Mouse (Mus musculus): ENCODE data around the gene H2-M10.3. TPM values are rescaled to one million over a fixed set of nuclear protein-coding genes. Genes with fewer than 3 reads are reported as not detected.
"Not testable (repeated sequence)": the region's sequence is repeated elsewhere in the genome, so short reads cannot be mapped to it uniquely, and the experiment has no call there.

The H2-M10.3 gene
- total and polyA plus RNA-seq, 2 experiments = not detected

- not testable (repeated sequence) for H3K36me3 ChIP-seq (ENCODE audit: control insufficient read depth, insufficient read depth, low read length); H3K4me3 ChIP-seq (ENCODE audit: insufficient read depth, low read depth, low read length); H3K79me2 ChIP-seq (ENCODE audit: control insufficient read depth, insufficient read depth, low read length); H3K4me1 ChIP-seq (ENCODE audit: control insufficient read depth, insufficient read depth, low read length); H3K9ac ChIP-seq (ENCODE audit: low read depth, low read length); H3K27ac ChIP-seq (replicated peaks; ENCODE audit: insufficient read depth, low read depth, low read length); H3K27me3 ChIP-seq (ENCODE audit: control insufficient read depth, insufficient read depth, low read length)
- peak; percentile 14 for DNase-seq (ENCODE audit: extremely low read depth, low read depth, low spot score)
- TF ChIP-seq CTCF (IDR thresholded peaks at IDR 0.05; ENCODE audit: low read depth, low read length) = peak; percentile 45; the same call in 1 of the 2 replicates
These were observed 10.7 kb downstream of the H2-M10.3 start for GRCm38 (mm10) chr17:36357512-36357911.

- TF ChIP-seq POLR2A (IDR thresholded peaks at IDR 0.05; ENCODE audit: extremely low read depth, insufficient read depth, low read length) (no peak), CTCF (IDR thresholded peaks at IDR 0.05; ENCODE audit: low read depth, low read length) (no peak)
- no peak for DNase-seq (ENCODE audit: extremely low read depth, low read depth, low spot score)
- no peaks in the 10 kb centered on the region for H3K4me1 ChIP-seq (ENCODE audit: control insufficient read depth, insufficient read depth, low read length)
- peaks cover 2% of the 10 kb centered on the region; the same call in 1 of the 2 replicates for H3K27me3 ChIP-seq (ENCODE audit: control insufficient read depth, insufficient read depth, low read length)
- no peak overlapping the region for H3K4me3 ChIP-seq (ENCODE audit: insufficient read depth, low read depth, low read length)
- 37% methylated on average over 3 of the region's 3 CpGs for WGBS
- H3K9ac ChIP-seq (ENCODE audit: low read depth, low read length) = no peak overlapping the region
- no peaks in the 10 kb centered on the region for H3K79me2 ChIP-seq (ENCODE audit: control insufficient read depth, insufficient read depth, low read length)
- H3K27ac ChIP-seq (replicated peaks; ENCODE audit: insufficient read depth, low read depth, low read length) = no peak overlapping the region
- H3K36me3 ChIP-seq (ENCODE audit: control insufficient read depth, insufficient read depth, low read length) = no peaks in the 10 kb centered on the region
These were observed 12.5 kb downstream of the H2-M10.3 start for GRCm38 (mm10) chr17:36355763-36356162.

GRCm38 (mm10) chr17:36355343-36355742 is 12.9 kb downstream of the H2-M10.3 start:
- H3K36me3 ChIP-seq (ENCODE audit: control insufficient read depth, insufficient read depth, low read length); H3K4me3 ChIP-seq (ENCODE audit: insufficient read depth, low read depth, low read length); H3K27ac ChIP-seq (replicated peaks; ENCODE audit: insufficient read depth, low read depth, low read length); H3K79me2 ChIP-seq (ENCODE audit: control insufficient read depth, insufficient read depth, low read length); H3K4me1 ChIP-seq (ENCODE audit: control insufficient read depth, insufficient read depth, low read length); H3K27me3 ChIP-seq (ENCODE audit: control insufficient read depth, insufficient read depth, low read length); H3K9ac ChIP-seq (ENCODE audit: low read depth, low read length): not testable (repeated sequence)
- TF ChIP-seq CTCF (IDR thresholded peaks at IDR 0.05; ENCODE audit: low read depth, low read length) = peak; percentile 50
- peak; percentile 47 for DNase-seq (ENCODE audit: extremely low read depth, low read depth, low spot score)

GRCm38 (mm10) chr17:36326055-36326454 is 42.2 kb downstream of the H2-M10.3 start, which contains the start of gene H2-M10.1:
Gene H2-M10.1, minus strand, starts transcription at chr17:36326155.
- Histone ChIP-seq H3K27me3 (ENCODE audit: control insufficient read depth, insufficient read depth, low read length) (no peaks in the 10 kb centered on the region), H3K4me3 (ENCODE audit: insufficient read depth, low read depth, low read length) (no peak within 1 kb of the TSS), H3K79me2 (ENCODE audit: control insufficient read depth, insufficient read depth, low read length) (no peaks in the 10 kb centered on the region), H3K9ac (ENCODE audit: low read depth, low read length) (no peak within 1 kb of the TSS), H3K27ac (replicated peaks; ENCODE audit: insufficient read depth, low read depth, low read length) (no peak within 1 kb of the TSS), H3K36me3 (ENCODE audit: control insufficient read depth, insufficient read depth, low read length) (no peaks in the 10 kb centered on the region), H3K4me1 (ENCODE audit: control insufficient read depth, insufficient read depth, low read length) (no peaks in the 10 kb centered on the region)
- no peak for DNase-seq (ENCODE audit: extremely low read depth, low read depth, low spot score)
- TF ChIP-seq POLR2A (IDR thresholded peaks at IDR 0.05; ENCODE audit: extremely low read depth, insufficient read depth, low read length) (no peak), CTCF (IDR thresholded peaks at IDR 0.05; ENCODE audit: low read depth, low read length) (no peak)
- 97% methylated on average over 4 of the region's 4 CpGs for WGBS

- Histone ChIP-seq H3K27me3 (ENCODE audit: control insufficient read depth, insufficient read depth, low read length) (no peaks in the 10 kb centered on the region), H3K27ac (replicated peaks; ENCODE audit: insufficient read depth, low read depth, low read length) (no peak overlapping the region), H3K36me3 (ENCODE audit: control insufficient read depth, insufficient read depth, low read length) (no peaks in the 10 kb centered on the region), H3K4me1 (ENCODE audit: control insufficient read depth, insufficient read depth, low read length) (no peaks in the 10 kb centered on the region), H3K9ac (ENCODE audit: low read depth, low read length) (no peak overlapping the region), H3K79me2 (ENCODE audit: control insufficient read depth, insufficient read depth, low read length) (no peaks in the 10 kb centered on the region), H3K4me3 (ENCODE audit: insufficient read depth, low read depth, low read length) (no peak overlapping the region)
- TF ChIP-seq POLR2A (IDR thresholded peaks at IDR 0.05; ENCODE audit: extremely low read depth, insufficient read depth, low read length) (no peak), CTCF (IDR thresholded peaks at IDR 0.05; ENCODE audit: low read depth, low read length) (no peak)
- DNase-seq (ENCODE audit: extremely low read depth, low read depth, low spot score) = no peak
- 36% methylated on average over 5 of the region's 5 CpGs for WGBS
These were observed 52.4 kb downstream of the H2-M10.3 start for GRCm38 (mm10) chr17:36315689-36316253.

GRCm38 (mm10) chr17:36315041-36315688 is 53.1 kb downstream of the H2-M10.3 start:
- no peaks in the 10 kb centered on the region for H3K79me2 ChIP-seq (ENCODE audit: control insufficient read depth, insufficient read depth, low read length)
- no peak overlapping the region for H3K27ac ChIP-seq (replicated peaks; ENCODE audit: insufficient read depth, low read depth, low read length)
- no peaks in the 10 kb centered on the region for H3K27me3 ChIP-seq (ENCODE audit: control insufficient read depth, insufficient read depth, low read length)
- H3K36me3 ChIP-seq (ENCODE audit: control insufficient read depth, insufficient read depth, low read length) = no peaks in the 10 kb centered on the region
- 3% methylated on average over 19 of the region's 19 CpGs for WGBS
- no peaks in the 10 kb centered on the region for H3K4me1 ChIP-seq (ENCODE audit: control insufficient read depth, insufficient read depth, low read length)
- TF ChIP-seq POLR2A (IDR thresholded peaks at IDR 0.05; ENCODE audit: extremely low read depth, insufficient read depth, low read length) (no peak), CTCF (IDR thresholded peaks at IDR 0.05; ENCODE audit: low read depth, low read length) (no peak)
- DNase-seq (ENCODE audit: extremely low read depth, low read depth, low spot score) = peak; percentile 4
- H3K9ac ChIP-seq (ENCODE audit: low read depth, low read length) = no peak overlapping the region
- H3K4me3 ChIP-seq (ENCODE audit: insufficient read depth, low read depth, low read length) = peak overlapping the region; percentile 31; the same call in 1 of the 2 replicates

Other genes with a start within 250 kb of the H2-M10.3 start
- gene Gm19684, start 246.7 kb downstream of the H2-M10.3 start, total RNA-seq (2014; rRNA removed) = 0.18 and 0.47 TPM in 2 replicates
- gene Gm19684, start 246.7 kb downstream of the H2-M10.3 start, polyA plus RNA-seq (2012; rRNA removed) = 0.10 and 0.11 TPM in 2 replicates
- gene Gm7030, start 239.0 kb downstream of the H2-M10.3 start, total RNA-seq (2014; rRNA removed) = not detected in 2 replicates
- gene Gm7030, start 239.0 kb downstream of the H2-M10.3 start, polyA plus RNA-seq (2012; rRNA removed) = not detected in 2 replicates
- not detected in 2 replicates for gene Gm8909, start 199.9 kb downstream of the H2-M10.3 start, total RNA-seq (2014; rRNA removed)
- not detected in 2 replicates for gene Gm8909, start 199.9 kb downstream of the H2-M10.3 start, polyA plus RNA-seq (2012; rRNA removed)
- gene H2-T3, start 178.1 kb downstream of the H2-M10.3 start, total RNA-seq (2014; rRNA removed) = not detected in 2 replicates
- gene H2-T3, start 178.1 kb downstream of the H2-M10.3 start, polyA plus RNA-seq (2012; rRNA removed) = not detected in 2 replicates
- 10.6 and 16.4 TPM in 2 replicates for gene Rpp21, start 110.3 kb downstream of the H2-M10.3 start, total RNA-seq (2014; rRNA removed)
- 42.7 and 43.6 TPM in 2 replicates for gene Rpp21, start 110.3 kb downstream of the H2-M10.3 start, polyA plus RNA-seq (2012; rRNA removed)
- gene Trim39, start 96.2 kb downstream of the H2-M10.3 start, total RNA-seq (2014; rRNA removed) = 4.8 and 5.0 TPM in 2 replicates
- gene Trim39, start 96.2 kb downstream of the H2-M10.3 start, polyA plus RNA-seq (2012; rRNA removed) = 5.3 and 8.0 TPM in 2 replicates
- not detected in 2 replicates for gene H2-M10.2, start 81.9 kb downstream of the H2-M10.3 start, total RNA-seq (2014; rRNA removed)
- not detected in 2 replicates for gene H2-M10.2, start 81.9 kb downstream of the H2-M10.3 start, polyA plus RNA-seq (2012; rRNA removed)
- gene H2-M10.1, start 42.3 kb downstream of the H2-M10.3 start, total RNA-seq (2014; rRNA removed) = not detected in 2 replicates
- not detected in 2 replicates for gene H2-M10.1, start 42.3 kb downstream of the H2-M10.3 start, polyA plus RNA-seq (2012; rRNA removed)
- gene H2-M10.4, start 93.9 kb upstream of the H2-M10.3 start, total RNA-seq (2014; rRNA removed) = not detected in 2 replicates
- not detected in 2 replicates for gene H2-M10.4, start 93.9 kb upstream of the H2-M10.3 start, polyA plus RNA-seq (2012; rRNA removed)
- gene H2-M11, start 178.7 kb upstream of the H2-M10.3 start, total RNA-seq (2014; rRNA removed) = not detected in 2 replicates
- not detected in 2 replicates for gene H2-M11, start 178.7 kb upstream of the H2-M10.3 start, polyA plus RNA-seq (2012; rRNA removed)

Data from liver, adult 2 months (tissue).